Mouse (Mus musculus): Measurements from ENCODE around the gene Ppp1r2.

DNA sequence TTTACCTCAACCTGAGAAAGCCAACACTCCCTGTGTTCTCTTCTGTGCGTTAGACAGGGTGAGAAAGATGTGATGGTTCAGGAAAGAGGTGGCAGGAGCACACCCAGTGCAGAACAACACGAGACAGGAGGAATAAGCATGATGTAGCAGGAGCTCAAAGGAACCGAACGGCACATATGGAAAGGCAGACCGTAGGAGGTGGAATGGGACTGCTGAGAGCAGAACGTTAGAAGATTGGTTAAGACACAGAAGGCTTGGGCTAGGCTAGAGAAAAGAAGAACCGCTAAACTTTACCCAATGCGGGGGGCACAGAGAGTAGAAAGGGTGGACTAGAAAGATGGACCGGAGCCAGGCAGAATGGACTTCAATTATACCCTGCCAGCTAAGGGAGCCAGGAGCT lies 33.6 kb downstream of the Ppp1r2 start:
- TF ChIP-seq POLR2A (IDR thresholded peaks at IDR 0.05; ENCODE audit: control insufficient read depth, extremely low read depth, insufficient read depth, low read length, poor library complexity) (no peak), CTCF (IDR thresholded peaks at IDR 0.05; ENCODE audit: borderline replicate concordance, control insufficient read depth, extremely low read depth, insufficient read depth, low read length, poor library complexity) (no peak)

Data from thymus, adult 2 months (tissue).